In genomic region chr16:6366649-6367048, GRCm38 (mm10) we compare ENCODE assay signal across 27 mouse cellular contexts.
"Had no signal": no experiment of that assay in that cellular context is flagged by ENCODE, and none has a peak within 500 bp of the region (broad histone marks: within the 10 kb centered on the region; RNA-seq: fewer than 3 reads in every experiment).

No protein-coding gene starts in this region.

- DNase-seq: cerebellum, adult 2 months; cerebellum, adult 8-10 months; cerebellum, adult 9-10 months; cerebellum, adult 9-11 months; cerebellum, postnatal 10 days; cerebellum, postnatal 14 days; cerebellum, postnatal 25 days; cerebellum, postnatal 36 days; embryo, embryonic 11 days; forebrain, postnatal 0 days; gastrocnemius, adult 2 months; gastrocnemius, postnatal 10 days; gastrocnemius, postnatal 14 days; gastrocnemius, postnatal 25 days; gastrocnemius, postnatal 36 days; heart, adult 18-20 months had no signal

- H3K27ac ChIP-seq: embryonic facial prominence, embryonic 10.5 days; embryonic facial prominence, embryonic 12.5 days; embryonic facial prominence, embryonic 13.5 days; embryonic facial prominence, embryonic 15.5 days; forebrain, embryonic 10.5 days; forebrain, embryonic 12.5 days; forebrain, embryonic 13.5 days; forebrain, embryonic 15.5 days; gastrocnemius, adult 2 months had no signal

- H3K9me3 ChIP-seq: embryonic facial prominence, embryonic 10.5 days; embryonic facial prominence, embryonic 12.5 days; embryonic facial prominence, embryonic 13.5 days; embryonic facial prominence, embryonic 15.5 days; forebrain, embryonic 10.5 days; forebrain, embryonic 12.5 days; forebrain, embryonic 13.5 days; forebrain, embryonic 15.5 days had no signal

- H3K27me3 ChIP-seq: embryonic facial prominence, embryonic 12.5 days; embryonic facial prominence, embryonic 13.5 days; embryonic facial prominence, embryonic 15.5 days; forebrain, embryonic 12.5 days; forebrain, embryonic 13.5 days; forebrain, embryonic 15.5 days had no signal

- H3K36me3 ChIP-seq: embryonic facial prominence, embryonic 10.5 days; embryonic facial prominence, embryonic 12.5 days; embryonic facial prominence, embryonic 13.5 days; embryonic facial prominence, embryonic 15.5 days; forebrain, embryonic 10.5 days; forebrain, embryonic 12.5 days had no signal

- H3K4me3 ChIP-seq: embryonic facial prominence, embryonic 10.5 days; embryonic facial prominence, embryonic 12.5 days; embryonic facial prominence, embryonic 13.5 days; embryonic facial prominence, embryonic 15.5 days; erythroblast, embryonic 14.5 days; forebrain, embryonic 10.5 days; forebrain, embryonic 12.5 days; forebrain, embryonic 13.5 days; forebrain, embryonic 15.5 days; gastrocnemius, adult 2 months had no signal

- H3K9ac ChIP-seq: embryonic facial prominence, embryonic 12.5 days; embryonic facial prominence, embryonic 13.5 days; embryonic facial prominence, embryonic 15.5 days; forebrain, embryonic 12.5 days; forebrain, embryonic 13.5 days; forebrain, embryonic 15.5 days; forebrain, postnatal 0 days had no signal

- H3K4me1 ChIP-seq: embryonic facial prominence, embryonic 10.5 days; embryonic facial prominence, embryonic 12.5 days; embryonic facial prominence, embryonic 13.5 days; embryonic facial prominence, embryonic 15.5 days; forebrain, embryonic 10.5 days; forebrain, embryonic 12.5 days; forebrain, embryonic 13.5 days had no signal

- ATAC-seq: forebrain, embryonic 13.5 days; forebrain, embryonic 14.5 days; forebrain, embryonic 15.5 days; forebrain, embryonic 16.5 days; forebrain, postnatal 0 days had no signal

- H3K4me2 ChIP-seq: embryonic facial prominence, embryonic 12.5 days; embryonic facial prominence, embryonic 13.5 days; embryonic facial prominence, embryonic 15.5 days; forebrain, embryonic 12.5 days; forebrain, embryonic 13.5 days; forebrain, embryonic 15.5 days had no signal
